Mouse (Mus musculus): ENCODE results near the gene Kcnk3.
A peak's percentile ranks its signal among the peaks of the same experiment; 100 is the strongest.

Gene Kcnk3

DNA sequence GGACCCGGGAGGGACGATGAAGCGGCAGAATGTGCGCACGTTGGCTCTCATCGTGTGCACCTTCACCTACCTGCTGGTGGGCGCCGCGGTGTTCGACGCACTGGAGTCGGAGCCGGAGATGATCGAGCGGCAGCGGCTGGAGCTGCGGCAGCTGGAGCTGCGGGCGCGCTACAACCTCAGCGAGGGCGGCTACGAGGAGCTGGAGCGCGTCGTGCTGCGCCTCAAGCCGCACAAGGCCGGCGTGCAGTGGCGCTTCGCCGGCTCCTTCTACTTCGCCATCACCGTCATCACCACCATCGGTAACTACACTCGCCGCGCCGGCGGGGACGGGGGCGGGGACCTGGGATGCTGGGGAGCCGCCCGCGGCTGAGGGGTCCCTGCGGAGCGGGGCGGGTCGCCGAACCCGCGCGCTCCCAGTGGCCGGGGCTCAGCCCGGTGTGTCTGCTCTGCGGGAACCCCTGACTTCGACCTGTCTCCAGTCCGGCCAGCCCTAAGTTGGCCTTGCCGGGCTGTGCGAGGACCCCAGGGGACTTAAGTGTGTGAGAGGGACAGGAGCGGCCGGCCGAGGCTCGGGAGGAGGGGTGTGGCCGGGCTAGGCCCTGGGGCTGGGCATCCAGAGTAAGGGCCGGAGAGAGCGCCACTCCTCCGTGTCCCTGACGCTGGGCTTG lies 465 bp downstream of the Kcnk3 start:
- DNase-seq (ENCODE audit: low read depth, low spot score): no peak

DNA sequence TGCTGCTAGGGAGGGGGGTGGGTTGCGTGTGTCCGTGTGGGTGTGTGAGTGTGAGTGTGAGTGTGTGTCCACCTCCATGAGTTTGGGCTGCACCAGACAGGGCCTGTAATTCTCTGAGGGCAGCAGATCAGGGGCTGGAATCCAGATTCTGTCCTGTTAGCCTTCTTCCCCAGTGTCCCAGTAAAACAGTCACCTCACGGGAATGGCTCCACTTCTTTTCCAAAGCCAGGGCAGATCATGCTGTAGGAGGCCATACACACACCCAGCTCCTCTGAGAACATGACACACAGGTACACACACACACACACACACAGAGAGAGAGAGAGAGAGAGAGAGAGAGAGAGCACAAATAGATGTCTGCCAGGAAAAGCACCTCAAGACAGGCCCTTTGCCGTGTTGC lies 1.1 kb downstream of the Kcnk3 start:
- no peak for DNase-seq (ENCODE audit: low read depth, low spot score)

DNA sequence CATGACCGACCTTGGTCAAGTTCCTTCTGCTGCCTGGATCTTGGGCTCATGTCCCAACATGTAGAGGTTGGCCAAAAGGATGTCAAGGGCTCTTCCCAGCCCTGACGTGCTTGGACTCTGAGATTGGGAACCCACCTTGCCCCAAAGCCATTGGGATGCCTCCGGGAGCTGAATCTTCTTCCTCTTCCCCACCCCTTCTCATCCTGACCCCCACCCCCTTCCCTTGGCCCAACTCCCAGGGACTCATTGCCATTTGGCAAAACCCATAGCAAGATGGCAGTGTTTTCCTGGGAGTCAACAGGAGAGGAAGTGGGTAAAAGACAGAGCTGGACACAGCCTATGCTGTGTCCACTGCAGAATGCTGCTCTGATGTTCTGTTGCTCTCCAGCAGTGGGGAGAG lies 1.6 kb downstream of the Kcnk3 start:
- no peak for DNase-seq (ENCODE audit: low read depth, low spot score)

DNA sequence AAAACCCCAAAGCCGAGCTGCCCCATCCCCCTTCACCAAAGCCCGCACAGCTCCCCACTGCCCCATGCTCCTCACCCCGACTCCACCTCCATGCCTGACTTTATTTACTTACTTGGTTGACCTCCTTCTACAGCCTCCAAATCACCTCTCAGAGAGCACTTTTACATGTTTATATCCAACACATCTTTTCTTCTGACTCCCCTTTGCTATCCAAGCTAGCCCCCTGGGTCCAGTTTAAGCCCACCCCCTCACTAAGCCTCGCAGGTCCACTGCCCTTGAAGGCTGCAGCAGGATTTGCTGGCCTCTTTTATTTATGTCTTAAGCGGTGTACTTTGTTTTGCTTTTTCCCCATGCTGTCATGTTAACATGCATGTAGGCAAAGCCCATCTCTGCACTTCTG lies 2.3 kb downstream of the Kcnk3 start:
- DNase-seq (ENCODE audit: low read depth, low spot score): no peak

DNA sequence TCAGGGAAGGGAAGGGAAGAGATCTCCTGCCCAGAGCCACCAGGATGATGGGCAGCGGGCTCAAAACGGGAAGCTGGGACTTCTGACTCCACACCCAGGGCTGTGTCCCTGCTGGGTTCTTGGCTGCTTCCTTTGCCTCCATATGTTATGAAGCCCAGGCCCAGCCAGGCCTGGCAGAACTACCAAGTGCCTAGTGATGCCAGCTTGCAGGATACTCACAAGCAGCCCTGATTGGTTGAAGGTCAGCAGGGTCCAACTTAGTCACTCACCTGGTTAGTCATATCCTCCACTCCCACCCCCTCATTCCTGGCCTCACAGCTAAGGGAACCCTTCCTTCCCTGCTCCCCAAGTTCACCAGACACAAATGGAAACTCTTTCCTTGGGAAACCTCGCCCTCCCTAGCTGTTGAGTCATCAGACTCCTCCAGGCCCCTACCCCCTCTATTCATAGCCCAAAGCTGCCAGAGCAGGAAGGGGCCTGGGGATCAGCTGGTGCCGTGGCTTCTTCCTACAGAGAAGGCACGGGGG lies 3.3 kb downstream of the Kcnk3 start:
- peak; percentile 73 for DNase-seq (ENCODE audit: low read depth, low spot score)

DNA sequence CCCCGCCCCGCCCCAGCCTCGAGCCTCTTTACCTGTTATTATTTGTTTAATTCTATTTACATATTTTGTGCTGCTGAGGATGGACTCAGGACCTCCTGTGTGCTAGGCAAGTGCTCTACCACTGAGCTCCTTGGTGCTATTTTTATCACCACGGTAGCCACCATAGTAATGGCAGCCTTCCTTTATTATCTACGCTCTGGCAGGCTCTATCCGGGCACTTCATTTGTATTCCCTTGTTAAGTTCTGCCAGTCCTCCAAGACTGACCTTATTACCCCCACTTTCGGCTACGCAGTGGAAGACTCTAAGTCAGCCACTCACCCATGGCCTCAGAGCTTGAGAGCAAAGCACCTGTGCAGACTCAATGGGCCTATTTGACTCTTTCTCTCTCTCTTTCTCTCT lies 3.8 kb downstream of the Kcnk3 start:
- DNase-seq (ENCODE audit: low read depth, low spot score): no peak

DNA sequence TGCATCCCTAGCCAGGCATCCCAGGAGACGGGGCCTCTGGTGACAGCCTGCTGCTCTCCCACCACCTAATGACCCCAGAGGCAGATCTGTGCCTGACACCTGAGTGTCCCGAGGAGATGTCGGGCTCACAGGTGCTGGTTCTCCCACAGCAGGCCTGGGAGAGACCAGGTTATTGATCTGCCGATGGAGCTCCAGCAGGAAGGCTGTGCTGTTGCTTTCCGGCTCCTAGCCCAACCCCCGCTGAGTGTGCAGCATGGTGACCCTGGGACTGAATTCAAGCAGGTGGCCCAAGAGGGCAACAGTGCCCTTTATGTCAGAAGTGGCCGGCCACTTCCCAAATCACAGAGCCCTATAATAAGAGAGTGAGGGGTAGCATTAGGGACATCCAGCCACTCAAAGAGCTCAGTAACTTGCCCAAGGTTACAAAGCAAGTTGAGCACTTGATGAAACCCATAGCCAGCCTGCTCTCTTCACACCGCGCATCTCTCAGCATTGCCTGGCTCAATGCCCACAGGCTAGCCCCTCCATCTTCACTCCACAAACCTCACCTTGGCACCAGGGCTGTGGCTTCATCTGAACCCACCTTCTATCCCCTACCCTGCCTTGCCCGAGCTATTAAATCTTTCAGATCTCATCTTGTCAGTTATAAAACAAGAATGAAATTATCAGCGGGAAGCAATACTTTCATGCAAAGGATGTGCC lies 4.5 kb downstream of the Kcnk3 start:
- DNase-seq (ENCODE audit: low read depth, low spot score): no peak

DNA sequence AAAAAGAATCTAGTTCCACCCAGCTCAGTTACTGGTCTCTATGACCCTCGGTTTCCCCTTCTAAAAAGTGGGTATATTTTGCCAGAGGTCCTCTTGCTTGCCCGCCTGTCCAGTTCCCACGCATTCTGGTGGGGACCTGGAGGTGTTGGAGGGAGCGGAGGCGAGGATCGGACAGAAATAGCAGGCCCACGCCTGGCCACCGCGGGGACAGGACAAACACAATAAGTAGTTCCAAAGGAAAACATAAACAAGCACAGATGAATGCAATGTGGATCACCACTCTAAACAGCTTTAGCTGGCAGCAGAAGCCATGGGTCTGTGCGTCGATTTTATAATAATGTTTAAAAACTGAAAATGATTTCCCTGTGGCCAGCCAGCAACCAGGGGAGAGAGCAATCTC lies 5.4 kb downstream of the Kcnk3 start:
- no peak for DNase-seq (ENCODE audit: low read depth, low spot score)

DNA sequence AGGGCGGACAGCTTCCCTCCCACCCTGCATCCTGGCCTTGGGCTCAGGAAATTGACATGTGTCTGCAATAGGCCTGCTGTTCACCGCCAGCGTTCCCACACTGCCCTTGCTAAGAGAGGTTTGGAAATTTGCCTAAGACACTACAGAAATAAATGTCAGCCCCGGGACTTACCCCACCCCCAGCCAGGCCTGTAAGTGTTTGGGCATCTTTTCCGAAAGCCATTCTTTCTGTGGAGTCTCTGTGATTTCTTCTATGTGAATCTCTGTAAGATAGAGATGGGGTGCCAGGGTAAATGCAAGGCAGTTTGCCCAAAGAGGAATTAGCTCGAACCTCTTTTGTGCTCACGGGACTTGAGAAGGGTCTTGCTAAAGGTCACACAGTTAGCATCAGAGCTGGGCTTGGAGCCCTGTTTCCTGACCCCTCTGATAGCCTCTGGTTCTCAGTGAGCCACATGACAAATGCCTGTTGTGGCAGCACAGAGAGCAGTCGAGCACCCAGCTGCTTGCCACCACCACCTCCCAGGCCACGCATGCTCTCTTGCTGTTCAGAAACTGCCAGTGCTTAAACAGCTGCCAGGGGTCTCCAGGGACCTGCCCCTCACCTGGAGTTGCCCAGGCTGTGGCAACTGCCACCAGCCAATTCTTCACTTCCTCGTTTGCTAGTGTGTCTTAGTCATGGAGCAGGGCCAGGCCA lies 6.0 kb downstream of the Kcnk3 start:
- peak; percentile 45 for DNase-seq (ENCODE audit: low read depth, low spot score)

DNA sequence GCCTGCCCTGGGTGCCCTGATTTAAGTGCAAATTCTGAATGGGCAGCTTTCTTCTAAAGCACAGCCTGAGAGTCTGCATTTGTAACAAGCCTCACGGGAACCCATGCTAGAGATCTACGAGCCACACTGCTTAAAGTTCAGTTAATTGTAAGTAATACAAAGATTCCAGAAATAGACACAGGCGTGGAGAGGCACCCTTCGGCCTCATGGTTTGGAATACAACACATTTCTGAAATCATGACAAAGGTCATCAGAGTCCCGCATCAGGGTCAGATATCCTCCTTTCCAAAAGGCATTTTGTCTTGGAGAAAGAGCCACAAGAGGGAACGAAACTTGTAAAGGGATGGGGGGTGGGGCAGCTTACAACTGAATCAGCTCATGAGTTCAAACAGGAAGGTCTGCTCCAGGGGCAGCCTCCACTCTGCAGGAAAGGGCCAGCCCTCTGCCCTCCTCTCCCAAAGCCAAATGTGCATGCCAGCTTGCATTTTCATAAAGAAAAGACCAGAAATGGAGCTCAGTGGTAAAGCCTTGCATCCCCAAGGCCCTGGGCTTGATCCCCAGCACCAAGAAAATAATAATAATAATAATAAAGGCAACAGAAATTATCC lies 7.1 kb downstream of the Kcnk3 start:
- DNase-seq (ENCODE audit: low read depth, low spot score): peak; percentile 33

DNA sequence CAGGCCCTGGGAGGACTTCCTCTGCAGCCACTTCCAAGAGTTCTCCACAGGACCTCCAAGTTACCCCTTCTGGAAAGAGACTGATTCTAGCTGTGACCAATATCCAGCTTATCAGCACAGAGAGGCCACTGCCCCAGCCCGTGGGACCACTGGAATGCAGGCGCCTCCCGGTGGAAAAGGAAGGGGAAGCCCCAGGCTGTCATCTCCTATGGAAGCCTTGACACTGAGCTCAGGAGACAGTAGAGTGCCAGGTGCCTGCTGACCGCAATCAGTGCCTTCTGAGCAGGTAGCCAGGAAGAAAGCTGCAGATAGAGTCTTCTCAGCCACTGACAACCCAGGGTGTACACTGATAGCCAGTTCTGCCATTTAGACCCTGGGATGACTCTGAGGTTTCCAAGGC lies 13.4 kb downstream of the Kcnk3 start:
- peak; percentile 56 for DNase-seq (ENCODE audit: low read depth, low spot score)

DNA sequence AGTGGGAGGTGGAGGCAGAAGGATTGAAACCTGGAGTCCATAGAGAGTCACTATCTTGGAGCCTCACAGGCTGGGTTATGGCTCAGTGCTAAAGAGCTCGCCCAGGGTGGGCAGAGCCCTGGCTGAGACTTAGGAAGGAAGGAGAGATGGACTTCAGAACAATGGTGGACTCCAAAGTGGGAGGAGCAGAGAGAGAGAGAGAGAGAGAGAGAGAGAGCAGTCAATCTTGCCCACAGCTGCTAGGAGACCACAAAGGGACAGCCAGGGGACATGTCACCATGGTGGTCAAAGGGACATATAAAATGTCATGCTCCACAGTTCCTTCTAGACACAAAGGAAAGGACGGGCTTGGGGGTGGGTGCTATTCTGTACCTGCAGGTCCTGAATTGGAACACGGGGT lies 15.3 kb downstream of the Kcnk3 start:
- DNase-seq (ENCODE audit: low read depth, low spot score): no peak

DNA sequence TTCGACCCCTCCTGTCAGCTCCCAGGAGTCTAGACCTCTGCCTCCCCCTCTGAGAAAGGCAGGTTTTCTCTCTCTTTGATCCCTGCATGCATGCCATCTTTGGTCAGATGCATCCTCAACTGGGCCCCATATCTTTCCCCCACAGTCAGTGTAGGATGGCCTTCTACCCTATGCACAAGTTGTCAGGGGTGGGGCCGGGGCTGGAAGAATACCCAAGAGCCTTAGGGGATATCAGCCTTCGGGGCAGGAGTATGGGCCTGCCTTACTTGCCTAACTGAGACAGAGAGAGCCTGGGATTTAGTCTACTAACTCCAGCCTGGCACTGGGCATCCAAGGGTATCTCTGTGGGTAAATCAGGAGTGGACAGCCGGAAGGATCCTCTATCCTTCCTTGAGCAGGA lies 16.0 kb downstream of the Kcnk3 start:
- DNase-seq (ENCODE audit: low read depth, low spot score): no peak

DNA sequence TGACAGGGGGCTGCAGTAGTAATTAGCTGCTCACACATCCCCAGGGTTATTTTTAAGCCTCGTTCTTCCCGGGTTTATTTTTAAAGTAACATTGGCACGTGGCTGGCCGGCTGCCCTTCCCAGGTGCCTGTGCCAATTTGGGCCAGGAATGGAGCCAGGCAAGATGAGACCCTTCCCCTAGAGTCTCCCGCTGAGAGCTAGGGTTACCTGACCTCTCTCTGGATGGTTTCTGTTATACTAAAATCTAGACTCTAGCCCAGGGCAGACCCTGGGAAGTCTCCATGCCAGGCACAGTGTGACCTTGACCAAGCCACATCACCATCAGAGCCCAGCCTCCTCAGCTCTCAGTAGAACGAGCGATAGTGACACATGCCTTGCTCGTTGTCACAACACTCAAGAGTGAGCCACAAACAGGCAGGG lies 16.8 kb downstream of the Kcnk3 start:
- no peak for DNase-seq (ENCODE audit: low read depth, low spot score)

DNA sequence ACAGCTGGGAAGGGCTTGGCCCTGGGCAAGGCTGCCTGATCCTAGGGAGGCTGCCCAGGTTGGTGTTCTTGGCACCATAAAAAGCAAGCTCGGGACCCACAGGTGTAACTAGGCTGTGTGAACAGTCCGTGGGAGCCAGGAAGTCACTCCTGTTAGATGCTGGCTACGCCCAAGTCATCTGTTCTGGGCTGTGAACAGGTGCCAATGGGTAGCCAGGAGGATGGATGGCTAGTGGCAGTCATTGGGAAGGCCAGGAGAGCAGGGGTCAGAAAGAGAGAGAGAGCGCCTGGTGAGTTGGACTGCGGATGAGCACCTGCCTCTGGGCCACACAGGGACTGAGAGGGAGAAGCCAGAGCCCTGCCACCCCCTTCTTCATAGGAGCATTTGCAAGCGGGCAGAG lies 17.7 kb downstream of the Kcnk3 start:
- DNase-seq (ENCODE audit: low read depth, low spot score): no peak

DNA sequence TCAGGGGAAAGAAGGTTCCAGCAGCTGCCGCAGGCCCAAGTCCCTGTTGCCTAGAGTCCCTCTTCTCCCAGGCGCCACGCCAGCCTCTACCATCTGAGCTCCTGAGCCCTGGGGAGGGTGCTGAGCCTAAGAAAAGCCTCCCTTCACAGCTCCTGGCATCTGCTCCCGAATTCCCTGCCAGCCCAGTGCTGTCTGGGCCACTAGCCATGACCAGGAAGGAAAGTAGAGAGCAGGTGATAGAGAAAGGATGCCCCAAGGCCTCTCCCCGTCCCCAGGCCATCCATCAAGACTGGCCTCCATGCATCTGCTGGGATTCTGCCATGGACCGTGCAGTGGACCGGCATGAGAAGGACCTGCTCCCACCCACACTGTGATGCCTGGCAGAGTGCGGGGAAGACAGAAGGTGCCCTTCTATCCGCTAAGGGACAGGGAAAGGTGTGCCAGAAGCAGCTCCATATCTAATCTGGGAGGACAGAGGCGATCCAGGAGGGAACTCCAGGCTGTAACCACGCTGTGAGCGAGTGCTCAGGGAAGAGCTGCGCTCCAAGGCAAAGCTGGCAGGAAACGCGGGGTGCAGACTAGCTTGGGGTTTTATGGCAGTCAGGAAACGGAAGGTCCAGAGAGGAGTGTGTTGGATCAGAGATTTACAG lies 18.6 kb downstream of the Kcnk3 start:
- DNase-seq (ENCODE audit: low read depth, low spot score): no peak

DNA sequence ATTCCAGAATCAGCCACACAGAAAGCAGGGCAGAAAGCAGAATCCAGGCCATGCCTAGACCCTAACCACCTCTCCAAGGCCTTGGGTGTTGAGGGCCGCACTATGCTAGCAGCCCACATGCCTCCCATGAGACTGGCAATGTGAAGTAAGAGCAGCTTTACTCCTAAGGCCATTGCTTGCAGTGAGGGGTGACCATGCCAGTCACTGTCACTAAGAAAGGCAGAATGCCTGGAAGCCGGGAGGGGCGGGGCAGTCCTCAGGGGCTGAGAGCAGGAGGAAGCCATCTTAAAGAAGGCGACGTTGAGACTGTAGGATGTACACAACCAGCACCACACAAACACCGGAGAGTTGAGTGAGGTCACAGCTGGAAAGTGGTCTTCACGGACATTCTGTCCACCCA lies 21.1 kb downstream of the Kcnk3 start:
- DNase-seq (ENCODE audit: low read depth, low spot score): no peak

DNA sequence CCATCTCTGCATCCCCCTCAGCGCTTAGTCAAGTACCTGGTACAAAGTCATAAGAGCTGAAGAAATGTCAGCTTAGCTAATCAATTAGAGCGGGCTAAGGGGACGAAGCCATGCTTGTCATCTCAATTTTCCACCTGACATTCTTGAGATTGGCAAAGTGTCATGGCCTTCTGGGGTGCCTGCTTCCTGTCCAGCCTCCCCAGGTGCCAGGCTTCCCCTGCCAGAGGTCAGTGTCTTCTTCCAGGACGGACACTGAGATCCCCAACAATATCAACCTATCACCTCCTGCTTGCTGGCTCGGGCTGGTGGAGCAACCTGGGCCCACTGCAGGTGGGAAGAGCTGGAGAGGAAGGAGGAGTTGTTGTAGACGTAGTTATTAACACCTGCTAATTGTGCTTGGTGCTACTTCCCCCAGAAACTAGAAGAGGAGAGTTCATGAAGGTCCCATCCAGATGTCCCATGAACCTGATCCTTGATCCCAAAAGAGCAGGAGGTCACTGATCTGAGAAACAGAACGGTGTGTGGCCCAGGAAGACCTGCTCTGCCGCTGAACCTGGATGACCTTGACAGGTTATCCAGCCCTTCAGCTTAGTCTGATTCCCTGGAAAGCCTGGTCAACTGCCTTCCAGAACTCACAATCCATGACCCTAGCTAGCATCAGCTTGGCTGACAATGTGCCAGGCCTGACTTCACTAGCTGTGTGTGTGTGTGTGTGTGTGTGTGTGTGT lies 22.1 kb downstream of the Kcnk3 start:
- no peak for DNase-seq (ENCODE audit: low read depth, low spot score)

DNA sequence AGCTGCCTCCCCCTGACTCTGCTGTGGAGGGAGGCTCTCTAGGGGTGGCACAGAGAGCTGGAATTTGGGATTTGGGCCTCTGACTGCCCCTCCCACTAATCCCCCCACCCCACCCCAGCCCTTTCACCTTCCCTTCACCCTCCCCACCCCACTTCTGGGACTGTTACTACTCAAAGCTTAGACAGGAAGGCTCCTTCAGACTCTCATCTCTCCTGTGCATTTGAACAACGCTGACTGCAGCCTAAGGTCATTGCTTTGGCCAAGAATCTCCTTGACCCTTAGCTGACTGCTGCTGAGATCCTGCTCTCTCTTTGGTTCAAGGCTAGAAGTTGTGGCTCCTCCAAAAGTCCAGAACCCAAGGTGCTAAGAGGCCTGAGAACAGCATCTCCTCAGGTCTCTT lies 23.1 kb downstream of the Kcnk3 start:
- no peak for DNase-seq (ENCODE audit: low read depth, low spot score)

DNA sequence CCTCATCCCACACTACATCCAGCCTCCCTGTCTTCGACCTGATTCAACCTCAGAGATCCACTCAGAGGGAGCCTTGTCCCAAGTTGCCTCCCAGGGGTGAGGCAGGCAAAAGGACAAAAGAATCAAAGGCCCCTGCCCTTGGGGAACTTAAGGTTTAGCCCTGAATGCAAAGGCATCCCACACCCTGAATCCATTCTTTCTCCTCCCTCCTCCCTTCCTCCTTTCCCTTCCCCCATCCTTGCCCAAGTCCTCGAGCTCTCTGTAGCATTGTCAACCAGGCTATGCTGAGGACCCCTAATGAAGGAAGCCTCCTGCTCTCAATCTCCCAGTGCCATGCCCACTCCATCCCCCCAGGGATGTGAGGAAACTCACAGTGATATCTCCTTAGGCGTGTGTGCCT lies 23.7 kb downstream of the Kcnk3 start:
- no peak for DNase-seq (ENCODE audit: low read depth, low spot score)

DNA sequence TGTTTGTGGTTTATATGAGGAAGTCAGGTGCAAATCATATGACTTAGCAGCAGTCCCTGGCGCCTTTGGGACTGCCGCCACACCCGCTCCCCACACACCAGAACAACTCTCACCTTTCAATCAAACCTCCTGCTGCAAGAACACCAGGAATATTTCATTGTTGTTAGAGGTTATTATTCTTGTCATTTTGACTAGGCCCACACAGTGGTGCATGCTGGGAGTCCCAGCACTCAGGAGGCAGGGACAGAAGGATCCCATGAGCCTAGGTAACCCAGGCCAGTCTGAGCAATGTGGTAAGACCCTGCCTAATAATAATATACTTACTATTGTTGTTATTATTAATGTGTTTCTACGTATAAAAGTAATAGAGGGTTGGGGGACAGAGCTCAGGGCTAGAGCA lies 24.6 kb downstream of the Kcnk3 start:
- DNase-seq (ENCODE audit: low read depth, low spot score): no peak
